Mouse (Mus musculus) brain, embryonic 18.5 days (tissue): ENCODE data around the gene Tgm2.

Source experiments
- DNase-seq: peaks from one replicate; pipeline ENCODE4 v3.0.0-alpha.2; 2012; ENCODE audit warnings: low read depth, low spot score

Tgm2 gene

GRCm38 (mm10) chr2:158141690-158142440 lies 4.4 kb downstream of the Tgm2 start:
- no peak for DNase-seq

GRCm38 (mm10) chr2:158141271-158141670 lies 5.0 kb downstream of the Tgm2 start:
- no peak for DNase-seq

- DNase-seq, result no peak
These were observed 5.6 kb downstream of the Tgm2 start for GRCm38 (mm10) chr2:158140664-158141063.

GRCm38 (mm10) chr2:158139628-158140027 lies 6.6 kb downstream of the Tgm2 start:
- peak; percentile 36 for DNase-seq

- no peak for DNase-seq
These were observed 7.5 kb downstream of the Tgm2 start for GRCm38 (mm10) chr2:158138778-158139177.

GRCm38 (mm10) chr2:158137771-158138170 lies 8.5 kb downstream of the Tgm2 start:
- no peak for DNase-seq

GRCm38 (mm10) chr2:158136205-158136604 lies 10.0 kb downstream of the Tgm2 start:
- no peak for DNase-seq

GRCm38 (mm10) chr2:158133050-158133449 lies 13.2 kb downstream of the Tgm2 start:
- DNase-seq, result no peak

- no peak for DNase-seq
These were observed 13.9 kb downstream of the Tgm2 start for GRCm38 (mm10) chr2:158132320-158132719.

- no peak for DNase-seq
These were observed 14.9 kb downstream of the Tgm2 start for GRCm38 (mm10) chr2:158131197-158131835.

GRCm38 (mm10) chr2:158130391-158130986 lies 15.7 kb downstream of the Tgm2 start:
- DNase-seq, result no peak

GRCm38 (mm10) chr2:158129291-158130002 lies 16.8 kb downstream of the Tgm2 start:
- no peak for DNase-seq

GRCm38 (mm10) chr2:158128461-158129130 lies 17.6 kb downstream of the Tgm2 start:
- no peak for DNase-seq

GRCm38 (mm10) chr2:158127872-158128271 lies 18.4 kb downstream of the Tgm2 start:
- no peak for DNase-seq

GRCm38 (mm10) chr2:158127245-158127644 lies 19.0 kb downstream of the Tgm2 start:
- DNase-seq, result no peak

GRCm38 (mm10) chr2:158122814-158123213 lies 23.4 kb downstream of the Tgm2 start:
- DNase-seq, result no peak

- no peak for DNase-seq
These were observed 24.4 kb downstream of the Tgm2 start for GRCm38 (mm10) chr2:158121645-158122326.

- no peak for DNase-seq
These were observed 25.4 kb downstream of the Tgm2 start for GRCm38 (mm10) chr2:158120868-158121267.

- DNase-seq, result no peak
These were observed 26.0 kb downstream of the Tgm2 start for GRCm38 (mm10) chr2:158120211-158120610.

GRCm38 (mm10) chr2:158119145-158119544 lies 27.1 kb downstream of the Tgm2 start:
- no peak for DNase-seq

GRCm38 (mm10) chr2:158116653-158117052 lies 29.6 kb downstream of the Tgm2 start:
- no peak for DNase-seq
